Mouse (Mus musculus): ENCODE measurements around the gene Olfr1045.
"Not testable (repeated sequence)": the region's sequence is repeated elsewhere in the genome, so short reads cannot be mapped to it uniquely, and the experiment has no call there.

DNA sequence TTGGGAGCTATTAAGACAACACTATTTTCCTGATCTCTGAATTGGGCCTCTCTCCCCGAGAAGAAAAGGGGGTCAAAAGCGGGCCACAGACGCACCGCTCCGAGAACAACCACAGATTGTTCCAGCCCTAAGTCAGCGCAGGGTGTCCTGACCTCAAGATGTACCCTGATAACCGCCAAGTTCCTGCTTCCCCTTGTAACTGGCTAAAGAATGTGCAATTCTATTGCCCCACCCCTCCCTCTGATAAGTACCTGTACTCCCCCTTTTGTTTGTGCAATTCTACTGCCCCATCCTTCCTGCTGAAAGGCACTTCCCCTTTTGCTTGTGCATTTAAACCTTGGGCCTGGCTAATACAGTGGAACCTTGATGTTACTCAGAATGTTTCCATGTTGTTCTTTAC lies 27.4 kb downstream of the Olfr1045 start:
- not testable (repeated sequence) for TF ChIP-seq CTCF (IDR thresholded peaks at IDR 0.05; ENCODE audit: low read depth)
- peak; percentile 73 for TF ChIP-seq EP300 (IDR thresholded peaks at IDR 0.05; ENCODE audit: low read depth)

Data from liver, postnatal 0 days (tissue).